Mouse (Mus musculus): ENCODE data around the gene Zranb3.
"Not testable (repeated sequence)": the region's sequence is repeated elsewhere in the genome, so short reads cannot be mapped to it uniquely, and the experiment has no call there.

Gene Zranb3

DNA sequence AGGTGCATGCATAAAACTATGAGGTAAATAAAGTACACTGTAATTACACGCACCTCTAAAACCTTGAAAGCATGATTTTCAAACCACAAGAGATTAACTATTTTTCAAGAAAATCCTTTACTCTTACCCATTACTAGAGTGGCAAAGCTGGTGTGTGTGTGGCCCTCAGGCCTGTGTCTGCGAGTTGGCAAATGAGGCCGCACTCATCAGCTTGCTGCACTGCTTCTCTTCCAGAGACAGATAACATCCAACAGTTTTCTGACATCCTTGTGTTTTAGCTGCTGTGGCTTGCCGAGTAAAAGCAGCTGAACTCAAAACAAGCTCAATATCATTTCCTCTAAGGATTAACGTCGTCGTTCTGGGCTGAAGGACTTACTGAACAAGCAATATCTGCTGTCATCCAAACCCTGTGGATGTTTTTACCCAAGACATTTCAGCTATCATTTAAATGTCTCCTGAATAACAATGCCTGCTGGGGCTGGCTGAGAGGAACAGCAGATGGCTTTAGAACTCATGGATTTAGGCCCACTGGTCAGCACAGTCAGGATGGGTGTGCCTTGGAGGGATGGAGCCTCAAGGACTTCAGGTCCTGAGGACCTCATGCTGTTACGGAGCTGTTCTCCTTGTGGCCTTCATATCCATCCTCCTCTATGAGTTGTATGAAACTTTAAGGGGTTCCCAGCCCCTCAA is 42.0 kb downstream of the Zranb3 start:
- no peak for DNase-seq (ENCODE audit: low read depth)

DNA sequence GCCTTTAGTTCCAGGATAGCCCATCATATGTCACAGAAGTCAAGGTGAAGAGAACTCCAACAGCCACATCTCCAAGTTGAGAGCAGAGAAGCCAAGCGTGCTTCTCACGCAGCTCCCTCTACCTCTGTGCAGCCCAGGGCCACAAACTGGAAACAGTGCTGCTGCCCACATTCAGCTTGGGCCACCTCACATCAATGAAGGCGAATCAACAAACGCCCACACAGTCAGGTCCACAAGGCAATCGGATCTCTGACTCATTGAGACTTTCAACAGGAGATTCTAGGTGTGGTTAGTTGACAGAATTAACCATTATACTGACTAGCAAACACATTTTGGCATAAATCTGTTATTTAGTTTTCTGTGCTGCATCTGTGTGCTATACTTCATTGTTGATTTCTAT is 44.2 kb downstream of the Zranb3 start:
- peak; percentile 13 for DNase-seq (ENCODE audit: low read depth)

GRCm38 (mm10) chr1:128057269-128057668 is 45.6 kb downstream of the Zranb3 start:
- DNase-seq (ENCODE audit: low read depth): no peak

- no peak for DNase-seq (ENCODE audit: low read depth)
These were observed 55.9 kb downstream of the Zranb3 start for GRCm38 (mm10) chr1:128046920-128047319.

DNA sequence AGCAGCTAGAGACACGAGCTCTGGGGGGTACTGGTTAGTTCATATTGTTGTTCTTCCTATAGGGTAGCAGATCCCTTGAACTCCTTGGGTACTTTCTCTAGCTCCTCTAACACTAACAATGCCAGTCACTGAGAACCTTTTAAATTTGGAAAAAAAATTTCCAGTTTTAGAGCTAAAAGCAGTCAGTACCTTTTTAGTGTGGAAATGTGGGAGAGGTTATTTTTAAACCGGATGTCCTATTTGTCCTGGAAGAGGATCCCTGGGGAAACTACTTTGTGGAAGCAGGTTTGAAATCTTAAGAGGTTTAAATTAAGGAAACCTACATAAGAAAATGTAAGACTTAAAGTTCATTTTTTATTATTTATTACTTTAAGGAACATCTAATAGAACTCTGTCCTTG is 56.4 kb downstream of the Zranb3 start:
- no peak for DNase-seq (ENCODE audit: low read depth)

GRCm38 (mm10) chr1:128044181-128044580 is 58.7 kb downstream of the Zranb3 start:
- no peak for DNase-seq (ENCODE audit: low read depth)

GRCm38 (mm10) chr1:128036296-128036695 is 66.6 kb downstream of the Zranb3 start:
- DNase-seq (ENCODE audit: low read depth): no peak

- no peak for DNase-seq (ENCODE audit: low read depth)
These were observed 70.7 kb downstream of the Zranb3 start for GRCm38 (mm10) chr1:128032123-128032522.

- DNase-seq (ENCODE audit: low read depth): no peak
These were observed 71.3 kb downstream of the Zranb3 start for GRCm38 (mm10) chr1:128031524-128031923.

GRCm38 (mm10) chr1:128024363-128025114 is 78.3 kb downstream of the Zranb3 start:
- DNase-seq (ENCODE audit: low read depth): no peak

- no peak for DNase-seq (ENCODE audit: low read depth)
These were observed 82.7 kb downstream of the Zranb3 start for GRCm38 (mm10) chr1:128020001-128020770.

- no peak for DNase-seq (ENCODE audit: low read depth)
These were observed 86.8 kb downstream of the Zranb3 start for GRCm38 (mm10) chr1:128016035-128016492.

GRCm38 (mm10) chr1:128013698-128014386 is 89.0 kb downstream of the Zranb3 start:
- no peak for DNase-seq (ENCODE audit: low read depth)

GRCm38 (mm10) chr1:128009751-128010150 is 93.1 kb downstream of the Zranb3 start:
- no peak for DNase-seq (ENCODE audit: low read depth)

DNA sequence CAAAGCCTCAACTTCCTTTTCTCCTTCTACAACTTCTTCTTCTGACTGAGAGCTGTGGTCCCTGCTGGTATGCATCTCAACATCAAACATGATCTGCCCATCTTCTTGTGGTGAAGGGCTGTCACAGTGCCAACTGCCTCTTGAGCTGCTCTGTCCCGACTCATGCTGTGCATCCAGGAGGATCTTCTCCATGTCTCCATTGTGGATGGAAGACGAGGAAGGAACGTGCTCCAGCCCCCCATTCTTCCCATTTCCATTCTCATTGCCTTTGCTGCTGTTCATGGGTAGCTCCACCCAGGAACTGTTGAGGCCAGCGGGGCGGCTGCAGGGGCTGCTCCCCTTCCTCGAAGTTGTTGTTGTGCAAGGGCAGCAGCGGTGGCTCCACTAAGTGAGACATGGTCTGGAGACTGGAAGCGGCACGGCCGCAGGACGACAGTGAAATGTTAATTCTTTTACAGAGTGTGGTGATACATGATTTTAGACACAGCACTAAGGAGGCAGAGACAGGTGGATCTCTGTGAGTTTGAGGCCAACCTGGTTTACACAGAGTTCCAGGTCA is 96.7 kb downstream of the Zranb3 start:
- not testable (repeated sequence) for DNase-seq (ENCODE audit: low read depth)

DNA sequence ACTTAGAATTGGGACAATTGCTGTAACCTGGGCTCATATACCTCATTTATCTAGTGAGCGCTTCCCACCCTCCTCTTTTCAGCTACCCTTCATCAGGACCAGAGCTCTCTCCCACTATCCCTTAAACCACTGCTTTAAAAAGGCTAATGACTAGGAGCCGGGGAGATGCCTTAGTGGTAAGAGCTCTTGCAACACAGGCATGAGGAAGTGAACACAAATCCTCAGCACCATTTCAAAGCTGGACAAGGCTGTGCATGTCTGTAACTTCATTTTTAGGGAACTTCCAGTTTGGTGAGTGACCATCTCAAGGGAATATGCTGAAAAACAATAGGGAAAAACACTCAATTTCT is 98.5 kb downstream of the Zranb3 start:
- DNase-seq (ENCODE audit: low read depth): no peak

GRCm38 (mm10) chr1:128003712-128004370 is 99.0 kb downstream of the Zranb3 start:
- no peak for DNase-seq (ENCODE audit: low read depth)

DNA sequence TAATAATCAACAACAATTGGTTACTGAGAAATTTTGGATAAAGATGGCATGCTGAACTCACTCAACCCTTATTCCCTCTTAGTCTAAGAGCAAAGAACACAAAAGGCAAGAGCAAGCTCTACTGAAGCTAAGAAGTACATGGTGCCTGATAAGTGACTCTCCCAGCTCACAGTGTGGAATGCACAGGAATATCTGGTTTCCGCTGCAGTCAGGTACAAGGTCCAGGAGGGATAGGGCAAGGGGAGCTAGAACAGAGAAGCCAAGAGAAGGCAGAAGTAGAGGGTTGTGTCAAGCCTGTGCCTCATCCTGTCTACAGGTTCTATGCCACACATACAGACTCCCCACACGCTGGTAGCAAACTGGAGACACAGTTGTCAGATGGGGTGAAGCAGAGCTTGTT is 100.7 kb downstream of the Zranb3 start:
- DNase-seq (ENCODE audit: low read depth): no peak

DNA sequence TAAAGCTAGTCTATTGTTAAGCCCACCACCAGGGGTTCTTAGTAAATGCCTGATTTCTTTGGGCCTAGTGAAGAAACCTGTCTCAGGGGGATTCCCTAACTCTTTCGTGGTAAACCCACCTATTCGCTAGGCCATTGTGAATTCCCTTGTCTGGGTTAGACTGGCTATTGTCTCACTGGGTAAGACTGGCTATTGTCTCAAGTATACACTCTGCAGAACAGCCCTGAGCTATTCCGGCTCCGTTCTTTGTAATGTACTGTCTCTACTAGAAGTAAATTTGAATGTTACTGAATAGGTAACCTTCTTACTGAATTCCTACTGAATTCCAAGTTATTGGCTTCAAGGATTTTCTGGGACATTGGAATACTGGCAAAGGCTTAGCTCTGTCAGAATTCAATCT is 101.9 kb downstream of the Zranb3 start:
- not testable (repeated sequence) for DNase-seq (ENCODE audit: low read depth)

- DNase-seq (ENCODE audit: low read depth): no peak
These were observed 109.0 kb downstream of the Zranb3 start for GRCm38 (mm10) chr1:127993892-127994291.
